Mouse (Mus musculus) gastrocnemius, postnatal 36 days (tissue): Measurements from ENCODE around the gene Pcyt2. TPM values are rescaled to one million over a fixed set of nuclear protein-coding genes. Genes with fewer than 3 reads are reported as not detected.
"Not testable (repeated sequence)": the region's sequence is repeated elsewhere in the genome, so short reads cannot be mapped to it uniquely, and the experiment has no call there.

ENCODE experiments used
- DNase-seq, 2 experiments: peaks; one replicate each; pipeline ENCODE4 v3.0.0; 2022
- intact Hi-C: fragments of 180-260 bp; cut with DNase I; formaldehyde crosslinking; loops from one replicate; pipeline ENCODE4 v1.15.1; 2025
- total RNA-seq, 2 experiments: library from RNA; stranded (reverse); gene quantifications; 2 replicates each; pipeline ENCODE4 v1.2.3; 2021

Gene Pcyt2
- total RNA-seq, 2 experiments from 2014 or later: 26.7 to 33.5 TPM

GRCm38 (mm10) chr11:120588531-120588930, 29.2 kb downstream of the Pcyt2 start:
- intact Hi-C loops: no loop called here
- DNase-seq: no peak

GRCm38 (mm10) chr11:120583937-120584336, 33.8 kb downstream of the Pcyt2 start:
- no peak for DNase-seq
- intact Hi-C loops: no loop called here

GRCm38 (mm10) chr11:120582982-120583293, 34.8 kb downstream of the Pcyt2 start:
- DNase-seq, intact Hi-C loops: not testable (repeated sequence)

DNA sequence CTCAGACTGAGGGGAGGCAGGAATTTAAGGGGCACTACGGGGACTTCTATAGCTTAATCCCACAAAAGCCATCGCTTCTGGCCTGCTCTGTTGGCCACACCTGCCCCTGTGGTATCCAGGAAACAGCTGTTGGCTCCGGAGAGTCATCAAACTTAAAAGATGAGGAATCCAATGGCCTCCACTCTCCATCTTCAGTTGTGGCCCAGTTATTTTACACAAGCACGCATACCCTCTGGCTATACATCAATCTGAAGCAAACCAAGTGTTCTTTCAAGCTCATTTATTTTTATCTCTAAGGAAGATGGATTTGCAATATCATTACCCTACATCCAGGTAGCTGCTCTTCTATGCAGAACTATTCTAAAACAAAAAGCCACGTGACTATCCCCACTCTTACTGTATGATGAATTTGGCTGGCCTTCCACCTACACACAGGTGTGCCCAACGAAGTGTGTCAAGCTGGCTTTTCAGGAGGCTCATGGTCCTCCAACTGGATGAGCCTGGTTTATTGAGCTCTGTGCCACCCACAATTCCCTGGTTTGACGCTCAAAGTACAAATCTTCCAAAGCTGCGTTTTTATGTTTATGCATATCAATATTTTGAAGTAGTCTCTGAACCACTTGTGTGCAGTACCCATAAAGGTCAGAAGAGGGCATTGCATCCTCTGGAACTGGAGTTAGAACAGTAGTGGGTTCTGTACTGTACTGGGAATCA, 35.3 kb downstream of the Pcyt2 start:
- intact Hi-C loops: no loop called here
- no peak for DNase-seq

DNA sequence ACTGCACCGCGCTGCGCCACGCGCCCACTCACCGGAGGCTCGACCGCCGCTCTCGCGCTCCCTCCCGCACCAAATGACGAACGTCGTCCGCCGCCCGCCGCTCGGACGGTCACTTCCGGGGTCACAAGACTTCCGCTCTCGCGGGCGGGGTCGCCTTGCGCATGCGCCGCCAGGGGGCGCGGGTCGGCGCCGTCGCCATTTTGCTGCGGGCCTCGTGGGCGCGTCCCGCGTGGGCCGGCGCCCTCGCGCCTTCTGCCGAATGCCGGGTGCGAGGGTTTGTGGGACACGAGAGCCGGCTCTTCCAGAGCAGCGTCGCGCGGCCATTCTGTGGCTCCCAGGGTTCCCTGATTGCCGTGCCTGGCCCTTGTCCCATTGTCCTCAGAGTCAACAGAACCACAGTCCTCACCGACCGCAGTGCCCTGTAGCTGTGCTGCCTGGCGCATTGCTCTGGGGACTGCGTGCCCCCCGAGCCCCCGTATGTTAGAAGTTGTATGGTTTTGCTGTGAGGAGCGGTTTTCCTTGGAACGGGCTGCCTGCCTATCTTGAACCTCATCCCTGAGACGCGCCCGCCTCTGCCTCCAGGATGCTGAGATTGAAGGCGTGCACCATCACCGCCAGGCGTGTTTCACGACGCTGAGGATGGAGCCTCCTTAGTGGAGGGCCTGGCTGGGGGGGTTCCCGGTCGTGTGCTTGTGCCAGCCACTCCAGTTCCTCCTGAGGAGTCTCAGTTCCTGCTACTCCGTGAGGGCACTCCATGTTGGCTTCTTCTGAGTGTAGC, 36.1 kb downstream of the Pcyt2 start, which contains the start of gene Arhgdia:
Arhgdia (minus strand) TSS at position 135 of the 778 bp plus-strand sequence.
- intact Hi-C loops: loop anchor here (2.0 kb wide), 1 partner anchor 17 kb away; the partner anchor contains the start of genes Alyref and Anapc11
- DNase-seq: peak; percentile 85 to 87

- no peak for DNase-seq
- intact Hi-C loops: loop anchor here (2.0 kb wide), 1 partner anchor 18 kb away; the partner anchor contains the start of genes Alyref and Anapc11
Measured at GRCm38 (mm10) chr11:120580871-120581331, 36.8 kb downstream of the Pcyt2 start.

DNA sequence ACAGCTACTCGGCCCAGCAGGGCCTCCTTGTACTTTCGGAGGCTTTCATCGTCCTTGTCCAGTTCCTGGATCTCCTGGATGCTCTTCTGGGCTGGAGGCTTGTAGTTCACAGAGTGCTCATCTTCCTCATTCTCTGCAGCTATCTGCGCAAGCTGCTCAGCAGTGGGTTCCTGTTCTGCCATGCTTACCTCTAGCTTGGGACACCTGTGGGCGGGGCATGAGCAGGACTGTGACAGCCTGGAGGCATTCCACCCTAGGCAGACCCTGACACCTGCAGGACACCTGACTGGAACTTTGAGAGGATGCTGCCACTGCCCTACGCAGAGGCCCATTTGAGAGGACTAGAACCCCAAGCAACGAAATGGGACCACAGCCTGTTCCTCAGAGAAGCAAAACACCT, 37.5 kb downstream of the Pcyt2 start:
- no peak for DNase-seq
- intact Hi-C loops: loop anchor here (2.0 kb wide), 1 partner anchor 19 kb away; the partner anchor contains the start of genes Alyref and Anapc11

DNA sequence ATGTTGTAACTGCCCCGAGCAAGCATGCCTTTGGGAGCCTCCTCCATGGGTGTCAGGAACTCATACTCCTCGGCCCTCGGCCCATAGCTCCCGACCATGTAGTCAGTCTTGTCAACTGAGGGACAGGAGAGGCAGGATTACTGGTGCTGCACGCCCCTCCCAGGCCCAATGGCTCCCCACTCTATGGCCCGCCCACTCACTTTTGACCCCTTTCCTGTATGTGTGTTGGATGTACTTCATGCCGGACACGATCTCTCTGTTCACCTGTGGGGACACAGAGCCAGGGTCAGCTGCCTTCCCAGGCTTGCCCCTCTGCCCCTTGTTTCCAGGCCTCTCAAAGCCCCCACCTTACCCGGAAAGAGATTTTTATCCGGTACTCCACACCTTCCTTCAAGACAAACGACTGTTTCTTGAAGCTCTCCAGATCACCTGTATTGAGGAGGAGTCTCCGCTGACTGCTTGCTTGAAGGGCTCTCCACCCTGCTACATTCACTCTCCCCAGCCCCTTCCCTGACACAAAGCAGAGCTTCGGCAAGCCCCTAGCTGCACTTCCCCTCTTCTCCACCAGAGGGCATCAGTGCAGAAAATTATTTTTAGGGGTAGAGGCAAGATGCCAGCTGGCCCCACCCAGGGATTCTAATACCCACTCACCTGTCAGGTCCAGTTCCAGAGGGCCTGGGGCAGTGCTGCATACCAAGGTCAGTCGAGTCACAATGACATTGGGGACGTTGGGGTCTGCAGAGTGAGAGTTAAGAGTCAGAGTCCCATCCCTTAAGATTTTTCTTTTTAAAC, 38.2 kb downstream of the Pcyt2 start:
- DNase-seq: peak; percentile 60 to 63
- intact Hi-C loops: loop anchor here (2.0 to 5.0 kb wide), 2 partner anchors 19 to 33 kb away; partner anchors contain the start of genes Alyref and Anapc11

GRCm38 (mm10) chr11:120578694-120579243, 39.0 kb downstream of the Pcyt2 start:
- intact Hi-C loops: loop anchor here (5.0 kb wide), 1 partner anchor 34 kb away; no protein-coding TSS in a partner anchor
- DNase-seq: no peak

GRCm38 (mm10) chr11:120578024-120578693, 39.6 kb downstream of the Pcyt2 start:
- DNase-seq: no peak
- intact Hi-C loops: loop anchor here (5.0 kb wide), 1 partner anchor 34 kb away; no protein-coding TSS in a partner anchor

GRCm38 (mm10) chr11:120577211-120578023, 40.3 kb downstream of the Pcyt2 start:
- intact Hi-C loops: loop anchor here (1.0 to 5.0 kb wide), 2 partner anchors 35 to 62 kb away; no protein-coding TSS in a partner anchor
- no peak for DNase-seq

DNA sequence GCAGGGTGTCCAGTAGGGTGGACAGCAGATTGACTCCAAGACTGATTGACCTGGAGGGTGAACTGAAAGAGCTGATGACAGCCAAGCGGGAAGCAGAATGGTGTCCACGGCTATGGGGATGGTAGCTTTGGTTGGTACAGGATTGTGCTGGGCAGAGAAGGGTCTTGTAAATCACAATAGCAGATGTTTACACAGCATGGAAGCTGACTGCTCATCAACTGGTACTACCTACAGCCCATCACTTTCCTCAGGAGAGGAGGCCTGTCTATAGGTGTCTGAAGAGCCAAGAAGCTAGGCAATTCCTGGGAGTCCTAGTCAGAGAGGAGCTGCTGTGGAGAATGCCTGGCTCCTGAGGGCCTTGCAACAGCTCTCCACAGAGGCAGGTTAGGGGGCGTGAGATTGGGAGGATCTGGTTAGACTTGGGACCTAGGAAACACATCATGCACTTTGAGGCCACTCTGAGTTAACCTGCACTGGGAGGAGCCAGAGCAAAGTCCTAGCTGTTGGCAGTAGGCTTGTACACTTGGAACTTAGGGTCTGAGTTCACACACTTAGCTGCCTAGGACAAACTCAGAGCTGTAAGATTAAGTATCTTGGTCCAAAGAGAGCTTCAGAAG, 41.3 kb downstream of the Pcyt2 start:
- DNase-seq: no peak
- intact Hi-C loops: loop anchor here (5.0 kb wide), 1 partner anchor 36 kb away; no protein-coding TSS in a partner anchor

- intact Hi-C loops: loop anchor here (2.0 to 5.0 kb wide), 2 partner anchors 33 to 36 kb away; no protein-coding TSS in a partner anchor
- DNase-seq: no peak
Measured at GRCm38 (mm10) chr11:120575940-120576339, 41.8 kb downstream of the Pcyt2 start.

GRCm38 (mm10) chr11:120575046-120575445, 42.7 kb downstream of the Pcyt2 start:
- intact Hi-C loops: loop anchor here (2.0 to 5.0 kb wide), 2 partner anchors 32 to 37 kb away; no protein-coding TSS in a partner anchor
- DNase-seq: no peak

- DNase-seq: no peak
- intact Hi-C loops: loop anchor here (2.0 kb wide), 1 partner anchor 31 kb away; no protein-coding TSS in a partner anchor
Measured at GRCm38 (mm10) chr11:120574278-120574600, 43.5 kb downstream of the Pcyt2 start.

GRCm38 (mm10) chr11:120573585-120574277, 44.0 kb downstream of the Pcyt2 start:
- no peak for DNase-seq
- intact Hi-C loops: loop anchor here (2.0 kb wide), 1 partner anchor 31 kb away; no protein-coding TSS in a partner anchor
